Mouse (Mus musculus) lung, postnatal 36 days (tissue): ENCODE data around the gene Zfp184.

Experiments
- DNase-seq: peaks from one replicate; pipeline ENCODE4 v3.0.0; 2022; ENCODE audit warnings: mixed read lengths

Zfp184 gene

DNA sequence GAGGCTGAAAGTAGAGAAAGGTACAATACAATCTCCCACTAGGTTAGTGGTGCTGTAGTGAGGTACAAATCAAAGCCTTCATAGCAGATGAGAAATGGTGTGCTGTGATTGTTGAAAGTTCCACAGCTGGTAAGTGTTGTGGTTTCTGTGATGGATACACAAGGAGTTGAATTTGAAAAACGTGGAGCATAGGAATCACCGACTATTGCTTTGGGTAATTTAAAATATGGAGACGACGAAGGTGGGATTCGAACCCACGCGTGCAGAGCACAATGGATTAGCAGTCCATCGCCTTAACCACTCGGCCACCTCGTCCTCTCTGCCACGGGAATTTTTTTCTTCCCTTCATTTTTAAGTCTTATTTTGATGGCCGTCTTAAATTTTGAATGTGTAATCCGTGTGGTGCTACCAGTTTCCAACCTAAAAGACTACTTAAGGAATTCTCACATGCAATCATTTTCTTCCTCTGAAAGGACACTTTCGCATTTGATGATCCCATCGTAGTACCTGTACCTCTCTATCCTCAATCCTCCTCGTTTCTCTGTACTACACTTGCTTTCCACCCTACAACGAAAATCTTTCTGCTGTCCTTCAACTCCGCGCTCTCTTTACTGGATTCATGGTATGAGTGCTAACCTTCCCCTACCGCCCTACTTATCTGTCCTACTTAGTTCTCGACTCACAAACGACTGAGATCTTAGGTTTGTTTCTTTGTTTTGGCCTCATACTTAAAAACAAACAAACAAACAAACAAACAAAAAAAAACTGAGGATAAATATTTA lies 49.3 kb downstream of the Zfp184 start:
- DNase-seq: peak; percentile 53

- no peak for DNase-seq
Observed at GRCm38 (mm10) chr13:21994896-21995295, 50.0 kb downstream of the Zfp184 start.

- DNase-seq: no peak
Observed at GRCm38 (mm10) chr13:21995331-21995914, 50.5 kb downstream of the Zfp184 start.

- DNase-seq: peak; percentile 38
Observed at GRCm38 (mm10) chr13:21996101-21996839, 51.4 kb downstream of the Zfp184 start.

DNA sequence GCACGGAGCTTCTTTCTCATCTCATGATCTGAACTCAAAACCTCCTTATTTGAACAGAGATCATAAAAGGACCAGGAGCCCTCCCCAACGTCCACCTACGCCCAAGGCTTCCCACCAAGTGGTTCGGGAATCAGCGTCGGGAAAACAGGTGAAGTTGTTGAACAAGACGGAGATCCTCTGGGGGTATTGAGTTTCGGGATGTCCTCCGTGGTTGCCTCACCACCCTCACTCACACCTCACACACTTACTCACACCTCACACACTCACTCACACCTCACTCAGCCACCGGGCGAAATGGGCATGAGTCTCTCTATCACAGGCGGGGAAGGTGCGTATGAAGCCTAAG lies 51.9 kb downstream of the Zfp184 start:
- no peak for DNase-seq

DNA sequence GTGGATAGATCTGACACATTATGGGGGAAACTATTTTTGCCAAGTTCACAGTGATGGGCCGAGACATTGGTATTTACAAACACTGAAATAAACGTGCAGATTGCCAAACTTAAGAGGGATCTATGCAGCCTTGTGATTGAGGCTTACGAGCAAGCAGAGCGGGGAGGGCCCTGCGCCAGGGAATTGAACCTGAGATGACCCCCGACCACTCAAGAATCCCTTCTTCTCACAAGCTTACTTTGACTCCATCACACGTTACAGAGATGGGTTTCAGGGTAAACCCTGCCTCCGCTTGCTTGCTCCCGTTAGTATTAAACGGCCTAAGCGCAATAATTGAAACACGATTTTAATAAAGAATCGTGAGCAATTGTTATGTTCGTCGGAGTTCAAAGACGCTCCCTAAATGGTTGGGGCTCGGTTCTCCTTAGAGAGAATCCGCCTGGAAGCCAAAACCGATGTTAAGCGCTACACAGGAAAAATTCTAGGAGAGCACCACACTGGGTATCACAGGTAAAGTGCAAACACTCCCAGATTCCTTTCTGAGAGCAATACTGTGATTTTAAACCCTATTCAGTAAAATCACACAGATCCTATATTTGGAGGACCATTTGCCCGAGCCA lies 52.4 kb downstream of the Zfp184 start:
- no peak for DNase-seq

DNA sequence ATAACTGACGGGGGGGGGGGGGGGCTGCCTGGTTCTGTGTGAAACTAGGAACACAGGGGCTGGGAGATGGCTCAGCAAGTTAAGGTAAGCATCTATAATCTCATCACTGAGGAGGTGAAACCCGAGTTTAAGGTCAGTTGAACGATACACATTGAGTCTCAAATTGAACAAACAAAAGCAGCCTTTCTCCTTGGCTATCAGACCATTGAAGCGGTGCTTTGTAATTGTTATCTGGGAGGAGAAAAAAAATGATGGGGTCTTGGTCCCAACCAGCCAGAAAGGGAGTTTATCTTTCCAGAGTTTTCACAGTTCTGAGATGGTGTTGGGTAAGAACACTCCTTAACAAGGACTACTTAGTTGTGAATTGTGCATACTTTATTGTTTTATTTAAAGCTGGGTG lies 52.9 kb downstream of the Zfp184 start:
- DNase-seq: no peak

DNA sequence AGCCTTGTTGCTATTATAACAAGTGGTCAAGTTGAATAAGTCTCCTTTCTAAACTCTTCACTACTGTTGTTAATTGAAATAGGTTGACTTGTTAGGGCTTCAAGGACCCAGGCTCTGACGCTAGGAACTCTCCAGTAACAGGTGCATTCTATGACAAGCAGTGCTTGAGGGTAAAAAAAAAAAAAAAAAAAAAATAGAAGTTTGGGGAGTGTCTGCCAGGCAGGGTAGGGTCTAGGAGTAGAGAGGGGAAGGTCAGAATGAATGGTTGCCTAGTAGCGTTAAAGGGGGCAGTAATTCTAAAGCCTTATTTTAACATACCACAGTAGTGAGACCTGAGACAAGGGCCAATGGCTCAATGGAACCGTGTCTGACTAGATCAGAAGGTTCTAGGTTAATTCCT lies 53.5 kb downstream of the Zfp184 start:
- no peak for DNase-seq

GRCm38 (mm10) chr13:21999147-21999546 lies 54.3 kb downstream of the Zfp184 start:
- DNase-seq: no peak

DNA sequence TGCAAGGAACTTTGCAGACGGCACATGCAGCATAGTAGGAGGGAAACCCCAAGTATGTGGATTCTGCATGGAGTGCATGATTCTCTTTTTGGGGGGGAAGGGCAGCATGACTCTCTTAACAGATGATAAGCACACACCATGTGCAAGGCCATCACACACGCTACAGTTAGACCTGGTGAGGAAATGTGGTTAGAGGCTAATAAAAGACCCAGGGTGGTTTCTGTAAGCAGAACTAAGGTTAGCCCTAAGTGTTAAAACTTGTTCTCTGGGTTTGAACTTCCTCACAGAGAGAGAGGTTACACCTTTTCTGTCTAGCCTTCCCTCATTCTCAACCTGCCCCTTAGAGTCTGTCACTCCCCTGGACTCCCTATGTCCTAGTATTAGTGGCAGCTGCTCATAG lies 56.5 kb downstream of the Zfp184 start:
- DNase-seq: no peak

DNA sequence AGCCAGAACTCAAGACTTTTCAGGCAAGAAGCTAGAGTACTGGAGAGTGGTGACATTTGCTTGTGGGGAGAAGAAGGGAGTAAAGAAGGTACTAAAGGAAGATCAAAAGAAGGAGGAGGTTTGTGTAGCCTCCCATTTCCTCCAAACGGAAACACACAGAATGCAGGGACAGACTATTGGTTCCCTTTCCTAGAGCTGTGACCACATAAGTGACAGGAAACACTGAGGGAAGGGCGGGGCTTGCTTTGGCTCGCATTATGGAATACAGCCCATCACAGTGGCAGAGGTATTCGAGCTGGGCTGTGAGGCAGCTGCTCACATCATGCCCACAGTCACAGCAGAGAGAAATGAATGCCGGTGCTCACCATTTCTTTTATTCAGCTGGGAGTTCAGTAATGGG lies 56.9 kb downstream of the Zfp184 start:
- DNase-seq: peak; percentile 26

GRCm38 (mm10) chr13:22005605-22006333 lies 60.9 kb downstream of the Zfp184 start:
- peak; percentile 50 for DNase-seq

DNA sequence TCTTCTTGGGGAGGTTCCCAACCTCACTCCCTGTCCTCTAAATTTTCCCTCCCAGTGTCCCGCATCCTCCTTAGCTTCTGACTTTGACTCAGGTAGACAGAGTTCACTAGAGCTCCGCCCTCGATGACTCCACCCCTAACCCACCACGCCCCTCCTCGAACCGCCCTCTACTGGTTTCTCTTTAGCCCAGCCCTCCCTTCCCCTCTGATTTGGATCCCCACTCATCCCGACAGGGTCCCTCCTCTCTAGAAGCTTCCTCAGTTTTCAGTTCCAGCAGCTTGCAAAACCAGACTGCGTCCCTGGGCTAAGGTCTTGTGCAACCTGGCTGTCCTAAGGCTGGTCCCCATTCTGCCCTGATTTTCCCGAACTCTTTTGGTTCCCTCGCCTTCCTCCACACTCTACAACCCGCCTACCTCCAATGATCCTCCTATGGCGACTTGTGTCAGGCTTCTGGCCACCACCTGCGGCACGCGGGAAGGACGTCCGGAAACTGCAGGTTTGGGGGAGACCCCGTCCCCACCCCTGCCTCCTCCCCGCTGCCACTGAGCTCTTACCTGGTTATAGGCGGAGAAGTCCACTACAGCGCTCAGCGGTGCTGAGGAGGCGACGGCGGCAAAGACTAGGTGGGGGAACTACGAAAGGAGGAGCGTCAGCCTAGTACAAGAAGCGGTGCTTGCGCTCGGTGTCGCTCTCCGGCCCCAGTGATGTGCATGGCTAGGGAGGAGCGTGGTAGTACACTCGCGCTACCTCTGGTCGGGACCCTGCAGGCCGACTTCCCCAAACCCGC lies 61.6 kb downstream of the Zfp184 start:
- DNase-seq: peak; percentile 77

GRCm38 (mm10) chr13:22007121-22007510 lies 62.2 kb downstream of the Zfp184 start:
- DNase-seq: no peak

DNA sequence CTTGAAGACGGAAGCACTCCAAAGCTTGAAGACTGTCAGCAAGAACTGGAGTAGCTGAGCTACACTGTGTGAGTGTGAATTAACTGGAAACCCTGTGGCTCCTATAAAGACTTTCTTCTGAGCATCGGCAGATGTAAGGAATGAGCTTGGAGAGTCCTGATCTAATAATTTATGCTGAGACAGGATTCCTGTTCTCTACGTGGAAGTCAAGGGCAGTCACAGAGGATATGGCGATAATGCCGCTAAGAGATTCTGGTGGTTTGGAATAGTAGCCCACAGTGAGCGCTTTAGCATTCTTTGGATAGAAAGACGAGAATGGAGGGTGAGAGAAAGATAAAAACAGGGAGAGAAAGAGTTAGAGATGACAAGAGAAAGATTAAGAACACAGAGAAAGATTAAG lies 63.0 kb downstream of the Zfp184 start:
- no peak for DNase-seq

DNA sequence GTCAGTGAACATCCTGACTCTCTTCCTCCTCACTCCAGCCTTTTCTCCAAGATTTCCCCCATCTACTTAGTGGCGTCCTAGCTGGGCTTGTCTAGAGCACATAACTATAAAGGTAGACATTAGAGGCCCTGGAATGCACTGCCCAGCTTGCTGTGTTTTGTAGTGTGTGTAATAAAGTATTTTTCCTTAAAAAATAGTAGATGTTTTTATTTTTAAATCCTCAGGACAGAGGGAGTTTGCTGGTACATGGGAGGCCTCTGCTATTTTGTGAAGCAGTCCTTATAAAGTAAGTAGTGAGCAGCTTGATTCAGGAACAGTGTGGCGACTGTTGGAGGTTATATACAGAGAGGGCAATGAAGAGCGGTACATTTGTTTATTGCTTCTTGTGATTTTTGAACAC lies 63.8 kb downstream of the Zfp184 start:
- DNase-seq: no peak

GRCm38 (mm10) chr13:22009642-22010041 lies 64.7 kb downstream of the Zfp184 start, which contains the start of gene Prss16:
Prss16 (minus strand) TSS chr13:22009742.
- DNase-seq: no peak
